Mouse (Mus musculus) CH12.LX (cell line): ENCODE measurements around the gene Phb2. TPM values are rescaled to one million over a fixed set of nuclear protein-coding genes. Genes with fewer than 3 reads are reported as not detected.

ENCODE experiments used
- DNase-seq: peaks from one replicate; pipeline ENCODE4 v3.0.0-alpha.2; 2013; ENCODE audit errors: extremely low read depth
- H3K27ac ChIP-seq: 2 replicates; pipeline ENCODE4 v1.5.1; 2012; ENCODE audit warnings: low read depth, mild to moderate bottlenecking, control low read depth, moderate library complexity; ENCODE audit not compliant: insufficient read depth
- H3K27me3 ChIP-seq: replicated peaks from 2 replicates; pipeline ENCODE3; 2012; ENCODE audit warnings: inconsistent platforms
- H3K36me3 ChIP-seq, 2 experiments: replicated peaks in 1 of 2; 2 replicates each; pipeline versions ENCODE3 to v1.6.1; 2012; ENCODE audit warnings: inconsistent platforms in 1 of 2, low read length in 1 of 2, mild to moderate bottlenecking in 1 of 2, mixed read lengths in 1 of 2, moderate library complexity in 1 of 2; ENCODE audit not compliant: control insufficient read depth in 1 of 2, insufficient read depth in 1 of 2
- H3K4me1 ChIP-seq, 2 experiments: 2 replicates each; pipeline ENCODE4 v1.6.1; 2012; ENCODE audit warnings: inconsistent platforms in 1 of 2, moderate library complexity in 1 of 2; ENCODE audit not compliant: insufficient read depth in 2 of 2, control insufficient read depth in 1 of 2
- H3K4me2 ChIP-seq: 2 replicates; pipeline ENCODE4 v1.6.1; 2012; ENCODE audit warnings: low read depth, mild to moderate bottlenecking, control low read depth; ENCODE audit not compliant: poor library complexity, insufficient read depth, severe bottlenecking
- H3K4me3 ChIP-seq, 3 experiments: fragments of 150-350 bp in 1 of 3; sonication (generic) in 1 of 3; replicated peaks in 1 of 3; 2 replicates each; pipeline versions ENCODE3 to v1.5.1; 2011 to 2012; ENCODE audit warnings: low read depth in 2 of 3, low read length in 2 of 3, mild to moderate bottlenecking in 2 of 3, moderate library complexity in 2 of 3, control low read depth in 1 of 3, improper control_type of control experiment in 1 of 3, inconsistent platforms in 1 of 3, mixed read lengths in 1 of 3; ENCODE audit not compliant: poor library complexity in 1 of 3
- H3K79me2 ChIP-seq: replicated peaks from 2 replicates; pipeline ENCODE4 v1.6.1; 2012; ENCODE audit warnings: mild to moderate bottlenecking, moderate library complexity; ENCODE audit not compliant: control insufficient read depth, poor library complexity, insufficient read depth, severe bottlenecking; ENCODE audit errors: extremely low read depth
- H3K9ac ChIP-seq: 2 replicates; pipeline ENCODE4 v1.6.1; 2012; ENCODE audit warnings: low read depth, mild to moderate bottlenecking, control low read depth, moderate library complexity; ENCODE audit not compliant: insufficient read depth
- H3K9me3 ChIP-seq: replicated peaks from 2 replicates; pipeline ENCODE3; 2012; ENCODE audit warnings: low read length, inconsistent platforms, mixed read lengths
- BHLHE40 ChIP-seq: IDR thresholded peaks from 2 replicates; pipeline ENCODE4 v1.6.1; 2011; ENCODE audit warnings: mild to moderate bottlenecking, low read depth, low read length, improper control_type of control experiment
- CHD1 ChIP-seq: IDR thresholded peaks from 2 replicates; pipeline ENCODE4 v1.6.1; 2012; ENCODE audit warnings: low read depth, low read length, improper control_type of control experiment, inconsistent platforms
- CHD2 ChIP-seq: IDR thresholded peaks from 2 replicates; pipeline ENCODE4 v1.6.1; 2011; ENCODE audit warnings: low read length, improper control_type of control experiment
- CTCF ChIP-seq, 2 experiments: IDR thresholded peaks in 1 of 2; conservative IDR thresholded peaks in 1 of 2; 2 replicates each; pipeline ENCODE4 v1.5.1; 2011 to 2012; ENCODE audit warnings: low read depth in 2 of 2, low read length in 2 of 2, improper control_type of control experiment in 1 of 2, inconsistent platforms in 1 of 2, mild to moderate bottlenecking in 1 of 2, moderate library complexity in 1 of 2
- HCFC1 ChIP-seq: IDR thresholded peaks from 2 replicates; pipeline ENCODE4 v1.6.1; 2012; ENCODE audit warnings: low read depth, mild to moderate bottlenecking, inconsistent platforms, low read length, improper control_type of control experiment
- MAZ ChIP-seq: IDR thresholded peaks from 2 replicates; pipeline ENCODE4 v1.6.1; 2012; ENCODE audit warnings: low read depth, mild to moderate bottlenecking, inconsistent platforms, low read length, improper control_type of control experiment, moderate library complexity
- MEF2A ChIP-seq: IDR thresholded peaks from 2 replicates; pipeline ENCODE4 v1.6.1; 2014; ENCODE audit warnings: low read depth, mild to moderate bottlenecking, inconsistent platforms, low read length, improper control_type of control experiment, borderline replicate concordance
- MXI1 ChIP-seq: IDR thresholded peaks from 2 replicates; pipeline ENCODE4 v1.6.1; 2011; ENCODE audit warnings: mild to moderate bottlenecking, low read depth, low read length, improper control_type of control experiment
- MYC ChIP-seq: IDR thresholded peaks from 2 replicates; pipeline ENCODE4 v1.6.1; 2011; ENCODE audit warnings: low read depth, mild to moderate bottlenecking, improper control_type of control experiment, low read length
- NRF1 ChIP-seq: IDR thresholded peaks from 2 replicates; pipeline ENCODE4 v1.6.1; 2014; ENCODE audit warnings: low read depth, mild to moderate bottlenecking, inconsistent platforms, low read length, improper control_type of control experiment, moderate library complexity
- POLR2A ChIP-seq: IDR thresholded peaks from 2 replicates; pipeline ENCODE4 v1.6.1; 2011; ENCODE audit warnings: low read depth, mild to moderate bottlenecking, improper control_type of control experiment, low read length
- SIN3A ChIP-seq: IDR thresholded peaks from 2 replicates; pipeline ENCODE4 v1.6.1; 2012; ENCODE audit warnings: low read length, improper control_type of control experiment, inconsistent platforms
- SMC3 ChIP-seq: IDR thresholded peaks from 2 replicates; pipeline ENCODE4 v1.6.1; 2011; ENCODE audit warnings: low read depth, low read length, improper control_type of control experiment
- TBP ChIP-seq: conservative IDR thresholded peaks from 2 replicates; pipeline ENCODE4 v1.6.1; 2011; ENCODE audit warnings: low read depth, low read length, improper control_type of control experiment
- TCF12 ChIP-seq: IDR thresholded peaks from 2 replicates; pipeline ENCODE4 v1.6.1; 2014; ENCODE audit warnings: low read depth, mild to moderate bottlenecking, inconsistent platforms, low read length, improper control_type of control experiment
- UBTF ChIP-seq: IDR thresholded peaks from 2 replicates; pipeline ENCODE4 v1.6.1; 2012; ENCODE audit warnings: low read depth, mild to moderate bottlenecking, inconsistent platforms, low read length, improper control_type of control experiment, moderate library complexity
- ZC3H11A ChIP-seq: IDR thresholded peaks from 2 replicates; pipeline ENCODE4 v1.6.1; 2012; ENCODE audit warnings: low read depth, mild to moderate bottlenecking, inconsistent platforms, low read length, improper control_type of control experiment
- dilution Hi-C: fragments of 300-500 bp; cut with MboI; formaldehyde crosslinking; loops from 2 replicates; pipeline ENCODE4 v1.14.3; 2020; ENCODE audit warnings: low sequenced_read_pairs; ENCODE audit not compliant: extremely low pct_unique_long_range_greater_than_20kb, extremely low pct_ligation_motif_present
- in situ Hi-C: fragments of 300-500 bp; cut with MboI; formaldehyde crosslinking; loops from 3 replicates; pipeline ENCODE4 v1.14.3; 2019; ENCODE audit warnings: low sequenced_read_pairs, low pct_ligation_motif_present, low pct_unique_long_range_greater_than_20kb, mixed read lengths
- polyA plus RNA-seq: library from polyadenylated mRNA; unstranded; fragments of >175 nt; gene quantifications from 2 replicates; pipeline ENCODE4 v1.2.1, GENCODE M21; 2012; ENCODE audit warnings: low read depth; ENCODE audit not compliant: insufficient read length
- total RNA-seq, 2 experiments: library from RNA; depleted of rRNA; stranded (reverse); fragments of 300-350 nt in 1 of 2; fragments of >200 nt in 1 of 2; gene quantifications; 2 replicates each; pipeline ENCODE4 v1.2.3; 2012 to 2014

Gene Phb2
- total and polyA plus RNA-seq, 3 experiments = 380 to 694 (median 440) TPM

GRCm38 (mm10) chr6:124755306-124755705 lies 43.2 kb downstream of the Phb2 start:
- TF ChIP-seq SIN3A (no peak), MEF2A (no peak), TBP (no peak), SMC3 (no peak), MYC (no peak), CHD1 (no peak)
- in situ Hi-C loops (no loop called here), dilution Hi-C loops (no loop called here)
- peaks cover 5 to 39% of the 10 kb centered on the region in 2 experiments for H3K4me1 ChIP-seq
- DNase-seq = no peak
- H3K9ac ChIP-seq = peak overlapping the region; percentile 95
- H3K4me2 ChIP-seq = peak overlapping the region; percentile 79
- H3K27ac ChIP-seq = no peak overlapping the region
- H3K27me3 ChIP-seq = no peaks in the 10 kb centered on the region
- peaks cover 8% of the 10 kb centered on the region; the same call in 1 of the 2 replicates for H3K79me2 ChIP-seq
- peak overlapping the region; percentile 66 to 95 (median 66) for H3K4me3 ChIP-seq
- peaks cover 3 to 37% of the 10 kb centered on the region in 2 experiments for H3K36me3 ChIP-seq
- no peaks in the 10 kb centered on the region for H3K9me3 ChIP-seq

GRCm38 (mm10) chr6:124755831-124756595 lies 43.9 kb downstream of the Phb2 start, which contains the start of the genes Gm45234 and Atn1:
Gm45234 (minus strand) TSS chr6:124756021.
Atn1 (minus strand) TSS chr6:124756524.
- dilution Hi-C loops = no loop called here
- DNase-seq = no peak
- H3K9me3 ChIP-seq = no peaks in the 10 kb centered on the region
- H3K4me3 ChIP-seq = peak within 1 kb of the TSS; percentile 66 to 95 (median 68)
- peak within 1 kb of the TSS; percentile 95 for H3K9ac ChIP-seq
- peaks cover 6% of the 10 kb centered on the region; the same call in 1 of the 2 replicates for H3K79me2 ChIP-seq
- TF ChIP-seq ZC3H11A = no peak
- peak; percentile 72; the same call in 1 of the 2 replicates for TF ChIP-seq MAZ
- TF ChIP-seq MXI1 = peak; percentile 57
- 0 out of 2 replicates have a peak, but pooled peaks have one; percentile 18 for TF ChIP-seq SIN3A
- TF ChIP-seq HCFC1 = peak; percentile 32; the same call in 1 of the 2 replicates
- TF ChIP-seq BHLHE40 = 0 out of 2 replicates have a peak, but pooled peaks have one; percentile 6
- 0 out of 2 replicates have a peak, but pooled peaks have one; percentile 25 for TF ChIP-seq CHD2
- no peak for TF ChIP-seq TCF12
- no peak for TF ChIP-seq NRF1
- TF ChIP-seq UBTF = 0 out of 2 replicates have a peak, but pooled peaks have one; percentile 10
- TF ChIP-seq CTCF (conservative IDR thresholded peaks at IDR 0.05 in 1 of 2, IDR thresholded peaks at IDR 0.05 in 1 of 2; ENCODE audit: low read depth in 2 of 2, low read length in 2 of 2) = no peak
- peak; percentile 25; the same call in 1 of the 2 replicates for TF ChIP-seq POLR2A
- peak within 1 kb of the TSS; percentile 79 for H3K4me2 ChIP-seq
- H3K36me3 ChIP-seq = peaks cover 5 to 38% of the 10 kb centered on the region in 2 experiments
- H3K27me3 ChIP-seq = no peaks in the 10 kb centered on the region
- peak within 1 kb of the TSS; percentile 72 for H3K27ac ChIP-seq
- in situ Hi-C loops = no loop called here
- H3K4me1 ChIP-seq = peaks cover 5 to 39% of the 10 kb centered on the region in 2 experiments
